Mouse (Mus musculus) embryonic stem cell, embryonic (primary cell): ENCODE data around the gene Fam163a.

Experiments used
- CTCF ChIA-PET, 4 experiments: fragments of 300-600 bp in 2 of 4; fragments of 350-600 bp in 2 of 4; sonication (Branson Sonifier 250); formaldehyde crosslinking; loops; one replicate each; lab custom pipeline; 2022; ENCODE audit warnings: inconsistent platforms in 2 of 4; lab: Charles Lee
- POLR2A ChIA-PET, 4 experiments: fragments of 300-600 bp in 2 of 4; fragments of 350-600 bp in 2 of 4; sonication (Branson Sonifier 250); formaldehyde crosslinking; loops; one replicate each; lab custom pipeline; 2022; ENCODE audit warnings: antibody characterized with exemption in 4 of 4, inconsistent platforms in 1 of 4; lab: Charles Lee

Gene Fam163a

GRCm38 (mm10) chr1:156112142-156112541 is 92.7 kb downstream of the Fam163a start:
- CTCF ChIA-PET, result interaction anchor here in 1 of 4 experiments (0.9 to 1.9 kb wide), 4 partner anchors 11 to 151 kb away, joined by 3 to 5 read pairs (median 4); no protein-coding TSS in a partner anchor
- POLR2A ChIA-PET, result interaction anchor here in 3 of 4 experiments (0.6 to 2.1 kb wide), 8 partner anchors 10 to 447 kb away, joined by 3 to 7 read pairs (median 3); partner anchors contain the start of genes Abl2 (in 1 of the 3), Cep350 (in 1 of the 3) and Tor1aip1 (in 1 of the 3)

DNA sequence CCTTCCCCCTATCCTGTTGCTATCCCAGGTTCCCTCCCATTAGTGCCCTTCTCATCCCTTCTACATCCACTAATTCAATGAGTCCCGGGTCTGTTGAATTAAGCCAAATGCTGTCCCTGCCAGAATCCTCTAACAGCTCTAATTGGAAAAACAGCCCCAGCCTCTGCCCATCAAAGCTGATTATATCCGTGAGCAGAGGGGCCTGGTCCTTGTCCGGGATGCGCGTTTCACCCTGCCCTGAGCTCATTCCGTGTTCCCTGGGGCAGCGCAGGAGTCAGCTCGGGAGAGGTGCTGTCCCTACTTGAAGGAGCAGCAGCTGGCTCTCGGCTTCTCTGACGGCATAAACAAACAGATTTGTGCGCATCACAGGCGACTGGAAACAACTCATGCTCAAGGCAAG is 93.1 kb downstream of the Fam163a start:
- ChIA-PET CTCF (interaction anchor here in 3 of 4 experiments (0.7 to 1.9 kb wide), 8 partner anchors 11 to 300 kb away, joined by 3 to 5 read pairs (median 3); no protein-coding TSS in a partner anchor), POLR2A (interaction anchor here in 2 of 4 experiments (0.5 to 2.1 kb wide), 10 partner anchors 10 to 447 kb away, joined by 3 to 7 read pairs (median 4); partner anchors contain the start of genes Abl2 (in 1 of the 2), Cep350 (in 1 of the 2) and Tor1aip1 (in 1 of the 2))

GRCm38 (mm10) chr1:156111090-156111489 is 93.7 kb downstream of the Fam163a start:
- ChIA-PET CTCF (interaction anchor here (0.5 to 1.9 kb wide), 13 partner anchors 10 to 301 kb away, joined by 3 to 5 read pairs (median 3); no protein-coding TSS in a partner anchor), POLR2A (interaction anchor here in 2 of 4 experiments (0.5 to 2.1 kb wide), 10 partner anchors 9 to 155 kb away, joined by 3 to 7 read pairs (median 4); partner anchors contain the start of genes Cep350 (in 1 of the 2) and Tor1aip1 (in 1 of the 2))

DNA sequence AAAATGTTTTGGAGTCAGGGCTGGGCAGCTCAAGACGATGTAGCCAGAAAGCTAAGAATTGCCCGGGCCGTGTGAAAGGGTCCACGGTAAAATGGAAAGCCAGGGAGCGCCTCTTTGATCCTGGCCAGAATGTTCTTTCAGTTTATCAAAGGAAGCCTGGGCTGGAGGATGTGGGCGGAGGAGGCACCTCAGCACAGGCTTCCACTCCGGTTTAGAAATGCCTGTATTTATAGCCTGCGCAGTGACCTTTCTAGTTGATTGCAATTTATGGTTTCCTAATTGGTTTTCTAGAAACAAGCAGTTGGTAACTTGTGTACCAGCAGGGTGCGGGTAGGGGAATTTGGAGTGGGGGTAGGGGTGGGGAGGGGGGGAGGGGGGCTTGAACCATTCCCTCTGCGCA is 96.4 kb downstream of the Fam163a start:
- POLR2A ChIA-PET, result interaction anchor here in 2 of 4 experiments (0.6 to 1.3 kb wide), 9 partner anchors 17 to 475 kb away, joined by 3 to 4 read pairs (median 3); no protein-coding TSS in a partner anchor

DNA sequence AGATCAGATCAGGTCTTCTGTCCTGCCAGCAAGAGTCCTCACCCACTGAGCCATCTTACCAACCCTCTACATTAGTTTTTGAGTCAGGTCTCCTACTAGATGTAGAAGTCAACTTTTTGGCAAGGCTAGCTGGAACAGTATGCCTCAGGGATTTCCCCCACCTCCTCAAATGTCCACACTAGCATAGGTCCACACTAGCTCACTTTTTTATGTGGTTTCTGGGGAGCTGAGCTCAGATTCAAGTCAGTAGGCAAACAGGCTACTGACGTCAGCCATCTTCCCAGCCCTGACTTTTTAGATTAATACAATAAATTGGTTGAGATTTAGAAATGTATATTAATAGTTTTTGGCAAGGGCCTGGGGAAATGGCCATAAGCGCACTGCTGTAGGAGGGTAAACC is 97.4 kb downstream of the Fam163a start:
- ChIA-PET POLR2A (interaction anchor here in 1 of 4 experiments (1.0 kb wide), 1 partner anchor 98 kb away, joined by 3 read pairs; no protein-coding TSS in a partner anchor), CTCF (interaction anchor here in 1 of 4 experiments (1.0 kb wide), 1 partner anchor 10 kb away, joined by 3 read pairs; no protein-coding TSS in a partner anchor)

More for the DNA sequence above, 96.4 kb downstream of the Fam163a start:
- CTCF ChIA-PET, result interaction anchor here in 3 of 4 experiments (0.6 to 1.3 kb wide), 5 partner anchors 11 to 387 kb away, joined by 3 to 4 read pairs (median 3); no protein-coding TSS in a partner anchor

DNA sequence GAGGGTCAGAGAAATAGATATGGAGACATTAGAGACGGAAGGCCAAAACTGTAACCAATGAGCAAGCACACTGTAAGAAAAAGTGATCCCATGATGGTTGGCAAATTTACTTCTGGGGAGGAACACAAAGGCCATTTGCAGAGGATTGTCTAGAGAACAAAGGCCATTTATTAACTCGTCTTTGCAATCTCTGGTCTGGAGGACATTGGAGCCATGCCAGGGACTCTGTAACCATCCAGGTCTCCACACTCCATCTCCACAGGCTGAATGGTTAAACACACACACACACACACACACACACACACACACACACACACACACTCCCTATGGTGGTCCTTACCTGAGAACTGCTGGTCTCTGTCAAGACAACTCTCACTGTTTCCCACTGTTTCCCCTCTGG is 99.4 kb downstream of the Fam163a start:
- POLR2A ChIA-PET, result interaction anchor here in 1 of 4 experiments (1.0 kb wide), 1 partner anchor 548 kb away, joined by 4 read pairs; the partner anchor contains the start of gene Acbd6
- CTCF ChIA-PET, result interaction anchor here in 1 of 4 experiments (0.9 kb wide), 1 partner anchor 525 kb away, joined by 3 read pairs; no protein-coding TSS in a partner anchor

DNA sequence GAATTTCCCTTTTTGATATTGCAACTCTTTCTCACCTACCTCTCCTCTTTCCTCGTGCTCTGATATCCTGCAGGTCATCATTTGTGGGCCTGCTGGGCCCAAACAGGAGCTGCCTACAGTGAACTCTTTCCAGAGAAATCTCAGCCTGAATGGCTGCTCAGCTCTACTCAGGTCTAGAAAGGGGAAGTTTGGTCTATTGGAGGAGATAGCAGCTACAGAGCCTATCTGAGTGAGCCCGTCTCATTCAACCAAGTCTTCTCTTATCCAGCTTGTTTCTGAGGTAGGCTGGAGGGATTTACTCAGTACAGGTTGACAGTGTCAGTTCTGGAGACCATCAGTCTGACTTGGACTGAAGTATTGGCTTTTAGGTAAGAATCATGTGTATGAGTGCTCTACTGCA is 101.1 kb downstream of the Fam163a start:
- POLR2A ChIA-PET, result interaction anchor here in 1 of 4 experiments (1.3 kb wide), 1 partner anchor 41 kb away, joined by 3 read pairs; no protein-coding TSS in a partner anchor
- CTCF ChIA-PET, result interaction anchor here in 1 of 4 experiments (0.7 kb wide), 1 partner anchor 348 kb away, joined by 3 read pairs; no protein-coding TSS in a partner anchor

GRCm38 (mm10) chr1:156091811-156092210 is 113.0 kb downstream of the Fam163a start:
- CTCF ChIA-PET, result no interaction called here
- POLR2A ChIA-PET, result no interaction called here

DNA sequence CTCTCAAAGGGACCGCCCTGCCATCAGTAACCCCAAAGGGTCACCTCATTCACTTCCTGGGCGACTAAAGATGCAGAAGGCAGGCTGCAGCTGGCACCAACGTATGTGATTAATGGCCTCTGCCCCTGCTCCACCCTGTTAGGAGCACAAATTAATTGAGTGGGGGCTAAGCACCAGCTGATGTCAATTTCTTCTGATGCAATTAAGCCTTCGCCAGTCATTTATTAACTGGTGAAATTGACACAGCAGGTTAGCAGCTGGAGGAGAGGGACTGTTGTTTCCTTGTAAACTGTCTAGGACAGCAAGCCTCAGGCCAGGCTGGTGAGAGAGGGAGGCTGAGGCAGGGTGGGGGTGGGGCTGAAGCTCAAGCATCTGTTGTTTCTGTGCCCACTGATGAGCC is 114.8 kb downstream of the Fam163a start:
- ChIA-PET CTCF (interaction anchor here in 1 of 4 experiments (0.6 kb wide), 1 partner anchor 310 kb away, joined by 4 read pairs; no protein-coding TSS in a partner anchor), POLR2A (interaction anchor here in 2 of 4 experiments (0.7 to 1.5 kb wide), 3 partner anchors 20 to 383 kb away, joined by 3 read pairs; no protein-coding TSS in a partner anchor)

- ChIA-PET POLR2A (interaction anchor here in 2 of 4 experiments (0.7 to 1.5 kb wide), 3 partner anchors 20 to 384 kb away, joined by 3 read pairs; no protein-coding TSS in a partner anchor), CTCF (interaction anchor here in 1 of 4 experiments (0.6 kb wide), 1 partner anchor 311 kb away, joined by 4 read pairs; no protein-coding TSS in a partner anchor)
Observed at GRCm38 (mm10) chr1:156089561-156089960, 115.3 kb downstream of the Fam163a start.

- ChIA-PET CTCF (interaction anchor here in 3 of 4 experiments (0.7 to 2.2 kb wide), 6 partner anchors 45 to 154 kb away, joined by 3 to 7 read pairs (median 4); no protein-coding TSS in a partner anchor), POLR2A (no interaction called here)
Observed at GRCm38 (mm10) chr1:156087586-156087985, 117.2 kb downstream of the Fam163a start.

DNA sequence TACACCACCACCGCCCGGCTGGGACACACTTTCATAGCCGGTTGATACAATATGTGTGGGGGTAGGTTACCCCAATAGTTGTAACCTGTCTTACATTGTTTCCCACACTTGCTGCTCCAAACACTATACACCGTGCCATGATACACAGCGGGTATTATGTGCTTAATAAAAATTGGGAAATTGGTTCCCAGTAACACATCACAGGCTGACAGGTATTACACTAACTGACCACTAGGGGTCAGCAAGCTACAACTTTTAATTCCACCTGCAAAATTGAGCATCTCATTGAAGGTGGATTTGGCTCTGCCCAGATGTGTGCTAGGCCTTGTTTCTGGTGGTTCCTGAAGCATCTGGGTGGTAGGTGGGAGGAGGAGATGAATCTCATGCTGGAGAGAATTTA is 119.1 kb downstream of the Fam163a start:
- POLR2A ChIA-PET, result interaction anchor here in 2 of 4 experiments (0.6 to 1.0 kb wide), 3 partner anchors 11 to 422 kb away, joined by 3 to 4 read pairs (median 3); no protein-coding TSS in a partner anchor
- CTCF ChIA-PET, result interaction anchor here (0.5 to 2.2 kb wide), 11 partner anchors 12 to 833 kb away, joined by 3 to 8 read pairs (median 3); no protein-coding TSS in a partner anchor

GRCm38 (mm10) chr1:156084603-156085002 is 120.2 kb downstream of the Fam163a start:
- POLR2A ChIA-PET, result interaction anchor here in 2 of 4 experiments (0.6 to 2.2 kb wide), 3 partner anchors 11 to 154 kb away, joined by 3 to 7 read pairs (median 5); partner anchors contain the start of gene Cep350 (in 1 of the 2)
- CTCF ChIA-PET, result interaction anchor here in 2 of 4 experiments (0.6 to 1.1 kb wide), 2 partner anchors 12 to 26 kb away, joined by 3 to 5 read pairs; no protein-coding TSS in a partner anchor

GRCm38 (mm10) chr1:156077655-156078054 is 127.2 kb downstream of the Fam163a start:
- POLR2A ChIA-PET, result interaction anchor here in 2 of 4 experiments (0.6 to 2.9 kb wide), 7 partner anchors 11 to 140 kb away, joined by 3 to 10 read pairs (median 4); partner anchors contain the start of gene Tor1aip1 (in 1 of the 2)
- CTCF ChIA-PET, result interaction anchor here in 2 of 4 experiments (0.5 to 0.6 kb wide), 2 partner anchors 303 to 356 kb away, joined by 3 to 6 read pairs; no protein-coding TSS in a partner anchor

DNA sequence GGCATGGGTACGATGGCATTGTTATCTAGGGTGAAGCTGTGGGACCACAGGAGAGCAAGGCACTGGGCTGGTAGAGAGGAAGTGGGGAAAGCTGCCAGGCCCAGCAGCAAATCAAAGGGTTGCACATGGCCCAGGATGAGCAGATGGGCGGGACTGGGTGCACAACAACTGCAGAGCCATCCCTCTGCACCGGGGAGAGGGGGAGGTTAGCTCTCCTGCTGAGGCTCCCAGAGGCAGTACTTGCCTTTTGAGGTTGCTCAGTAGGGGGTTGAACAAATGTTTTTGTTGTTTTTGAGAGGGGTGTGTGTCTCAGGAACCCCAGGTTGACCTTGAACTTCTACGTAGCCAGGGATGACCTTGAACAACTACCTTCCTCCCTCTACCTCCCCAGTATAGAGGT is 128.4 kb downstream of the Fam163a start:
- ChIA-PET CTCF (interaction anchor here in 2 of 4 experiments (0.6 to 1.2 kb wide), 2 partner anchors 153 to 355 kb away, joined by 3 to 7 read pairs; no protein-coding TSS in a partner anchor), POLR2A (interaction anchor here in 3 of 4 experiments (0.6 to 2.9 kb wide), 8 partner anchors 10 to 104 kb away, joined by 3 to 10 read pairs (median 6); partner anchors contain the start of genes Cep350 (in 1 of the 3) and Tor1aip2 (in 1 of the 3))

GRCm38 (mm10) chr1:156074575-156074974 is 130.3 kb downstream of the Fam163a start:
- ChIA-PET POLR2A (interaction anchor here (0.5 to 3.0 kb wide), 25 partner anchors 9 to 329 kb away, joined by 3 to 21 read pairs (median 3); partner anchors contain the start of genes Tor1aip1 (in 2 of the 4), Cep350 (in 1 of the 4) and Qsox1 (in 1 of the 4)), CTCF (interaction anchor here in 2 of 4 experiments (0.6 to 1.4 kb wide), 4 partner anchors 11 to 107 kb away, joined by 3 to 5 read pairs (median 3); no protein-coding TSS in a partner anchor)

GRCm38 (mm10) chr1:156073169-156073821 is 131.5 kb downstream of the Fam163a start:
- ChIA-PET POLR2A (interaction anchor here in 2 of 4 experiments (0.6 to 3.0 kb wide), 16 partner anchors 8 to 150 kb away, joined by 3 to 21 read pairs (median 5); partner anchors contain the start of genes Tor1aip1 (in 2 of the 2) and Tor1aip2 (in 1 of the 2)), CTCF (interaction anchor here in 3 of 4 experiments (0.6 to 1.2 kb wide), 5 partner anchors 12 to 41 kb away, joined by 3 to 5 read pairs (median 3); no protein-coding TSS in a partner anchor)
